Mouse (Mus musculus) bone marrow, adult 2 months (tissue): ENCODE data around the gene Gm4175. TPM values are rescaled to one million over a fixed set of nuclear protein-coding genes. Genes with fewer than 3 reads are reported as not detected.
"Not testable (repeated sequence)": the region's sequence is repeated elsewhere in the genome, so short reads cannot be mapped to it uniquely, and the experiment has no call there.

Experiments
- H3K27ac ChIP-seq: fragments of 200-500 bp; 2 replicates; pipeline ENCODE4 v1.5.1; 2012; ENCODE audit warnings: low read depth, mild to moderate bottlenecking, control low read depth, inconsistent platforms, low read length; ENCODE audit not compliant: control insufficient read depth, poor library complexity, insufficient read depth
- H3K4me1 ChIP-seq: fragments of 200-500 bp; 2 replicates; pipeline ENCODE4 v1.6.1; 2011; ENCODE audit warnings: low read length; ENCODE audit not compliant: control insufficient read depth, insufficient read depth
- H3K4me3 ChIP-seq: fragments of 200-500 bp; replicated peaks from 2 replicates; pipeline ENCODE3; 2011; ENCODE audit warnings: mild to moderate bottlenecking, low read depth, low read length, control low read depth; ENCODE audit not compliant: control insufficient read depth
- WGBS: fragments of 180-500 bp; shearing (Covaris S2); methylation state at CpG from one replicate; pipeline ENCODE4 v1.1.7; 2018; 5-methylcytosine and 5-hydroxymethylcytosine counted together
- polyA plus RNA-seq: library from polyadenylated mRNA; stranded (reverse); fragments of >200 nt; gene quantifications from 2 replicates; pipeline ENCODE4 v1.2.4, GENCODE M21; 2011; ENCODE audit warnings: low replicate concordance; ENCODE audit not compliant: missing spikeins, insufficient read depth, insufficient read length

Gene Gm4175
- not detected in 2 replicates for polyA plus RNA-seq

- H3K4me3 ChIP-seq, H3K27ac ChIP-seq, H3K4me1 ChIP-seq: not testable (repeated sequence)
- no CpG with 5 or more reads among the region's 5 CpGs for WGBS
Measured at GRCm38 (mm10) chr7:21761375-21761774, at the start of gene Gm4175. Gene Gm4175 (minus strand): TSS chr7:21761475.

- H3K27ac ChIP-seq, H3K4me3 ChIP-seq, H3K4me1 ChIP-seq: not testable (repeated sequence)
- WGBS = no CpG with 5 or more reads among the region's 3 CpGs
Measured at GRCm38 (mm10) chr7:21796628-21797027, 35.4 kb upstream of the Gm4175 start, which contains the start of gene Gm4177. Gene Gm4177 (minus strand): TSS chr7:21796728.

Other genes with a start within 250 kb of the Gm4175 start
- gene Vmn1r130, start 249.7 kb downstream of the Gm4175 start, polyA plus RNA-seq = not detected in 2 replicates
- gene Vmn1r131, start 215.4 kb downstream of the Gm4175 start, polyA plus RNA-seq = not detected in 2 replicates
- gene Vmn1r132, start 147.4 kb downstream of the Gm4175 start, polyA plus RNA-seq = not detected in 2 replicates
- not detected in 2 replicates for gene Gm4177, start 35.3 kb upstream of the Gm4175 start, polyA plus RNA-seq
- gene Vmn1r135, start 70.9 kb upstream of the Gm4175 start, polyA plus RNA-seq = not detected in 2 replicates
- not detected in 2 replicates for gene Gm5725, start 82.8 kb upstream of the Gm4175 start, polyA plus RNA-seq
- 2.6 TPM in 1 of 2 replicates, not detected in the other for gene Gm5891, start 159.8 kb upstream of the Gm4175 start, polyA plus RNA-seq
- not detected in 2 replicates for gene Vmn1r137, start 233.1 kb upstream of the Gm4175 start, polyA plus RNA-seq